Mouse (Mus musculus): Measurements from ENCODE around the gene Mturn. TPM values are rescaled to one million over a fixed set of nuclear protein-coding genes. Genes with fewer than 3 reads are reported as not detected.

The Mturn gene
- total RNA-seq (2023): 1 to 10 TPM; 3.2 to 4.2 TPM

DNA sequence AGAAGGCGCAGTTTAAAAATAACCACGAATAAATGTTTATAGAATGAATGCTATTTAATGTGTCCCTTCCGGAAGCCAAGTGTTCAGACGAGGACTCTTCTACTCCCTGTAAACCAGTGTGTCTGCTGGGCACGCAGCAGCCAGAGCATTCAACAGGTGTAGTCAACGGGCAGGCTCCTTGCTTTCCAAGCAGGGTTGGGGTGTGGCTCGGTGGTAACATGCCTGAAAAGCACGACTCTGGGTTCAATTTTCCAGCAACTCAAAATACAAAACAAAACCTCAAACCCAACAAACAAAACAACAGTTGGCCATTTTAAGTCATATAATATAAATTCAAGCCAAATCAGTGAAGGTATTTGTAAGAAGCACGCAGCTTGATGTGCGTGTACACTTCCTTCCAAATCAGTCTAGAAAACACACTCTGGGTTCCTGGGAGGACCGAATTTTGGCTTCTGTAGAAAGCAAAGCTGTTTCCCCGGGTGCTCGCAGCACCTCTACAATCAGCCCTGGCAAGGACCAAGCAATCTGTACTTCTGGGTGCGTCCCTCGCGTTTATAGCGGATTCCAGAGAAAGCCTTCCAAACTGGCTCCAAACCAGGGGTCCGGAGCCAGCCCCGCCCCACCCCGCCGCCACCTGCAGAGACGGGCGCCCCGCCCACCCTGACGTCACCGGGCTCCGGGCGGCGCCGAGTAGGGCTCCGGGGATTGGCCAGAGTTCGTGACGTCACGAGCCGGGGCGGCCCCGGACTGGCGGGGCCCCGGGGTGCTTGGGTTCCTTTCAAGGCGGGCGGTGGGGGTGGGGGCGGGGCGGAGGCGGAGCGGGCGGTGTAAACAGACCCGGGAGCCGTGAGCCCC lies at the start of gene Mturn:
Gene Mturn, plus strand, starts transcription at position 734 of the 855 bp plus-strand sequence.

Other genes starting within 250 kb of the Mturn start
- gene Scrn1, start 115.1 kb upstream of the Mturn start, total RNA-seq (2023): not detected
- gene Plekha8, start 86.5 kb upstream of the Mturn start, total RNA-seq (2023): 1 to 10 TPM; 4.0 to 4.5 TPM
- under 1 TPM; 0.22 to 0.44 TPM for gene Fkbp14, start 84.3 kb upstream of the Mturn start, total RNA-seq (2023)
- 10 to 100 TPM; 29.4 to 36.7 TPM for gene Znrf2, start 135.3 kb downstream of the Mturn start, total RNA-seq (2023)